ENCODE assay signal across 13 mouse cellular contexts in the genomic region with DNA sequence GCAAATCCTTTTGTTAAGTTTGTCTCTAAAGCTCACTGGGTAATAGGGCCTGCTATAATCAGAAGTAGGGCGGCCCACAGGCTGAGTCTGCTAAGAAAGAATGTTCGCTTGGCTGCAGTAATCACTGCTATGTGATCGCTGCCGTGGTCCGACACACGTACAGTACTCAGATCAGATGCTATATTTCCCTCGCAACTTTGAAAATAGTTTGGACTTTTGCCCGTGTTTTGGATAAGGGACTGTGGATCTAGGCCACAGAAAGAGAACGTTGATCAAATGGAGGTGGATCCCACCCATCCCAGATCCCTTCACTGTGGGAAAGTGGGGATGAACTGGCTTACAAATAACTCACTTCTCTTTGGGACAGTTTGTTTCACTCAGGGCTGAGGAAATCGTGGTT.
DNase-seq lines count a peak whose midpoint lies in the region; ATAC-seq and TF ChIP-seq lines count a peak whose summit lies in the region.
"Had no signal": no experiment of that assay in that cellular context is flagged by ENCODE, and none has a peak within 500 bp of the region (broad histone marks: within the 10 kb centered on the region; RNA-seq: fewer than 3 reads in every experiment).

No protein-coding gene starts in this region.

- H3K27ac ChIP-seq in kidney, adult 2 months (ENCODE audit: insufficient read depth, low read depth, low read length), result no peak overlapping the region
- peak overlapping the region; percentile 17; the same call in 1 of the 2 replicates for H3K27ac ChIP-seq in embryonic facial prominence, embryonic 14.5 days (replicated peaks; ENCODE audit: low read depth, low read length)
- H3K27ac ChIP-seq in limb, embryonic 15.5 days, result peak overlapping the region; percentile 61; the same call in 1 of the 2 replicates
- no peak overlapping the region for H3K27ac ChIP-seq in layer of hippocampus, adult 2 months
- H3K27ac ChIP-seq: hindbrain, embryonic 13.5 days had no signal

- peak; percentile 67 for ATAC-seq in embryonic facial prominence, embryonic 14.5 days (ENCODE audit: low read depth)
- no peak for ATAC-seq in limb, embryonic 15.5 days (ENCODE audit: insufficient number of reproducible peaks, low FRiP score, low TSS enrichment, low read depth)
- ATAC-seq in frontal cortex, adult (ENCODE audit: low TSS enrichment), result no peak

- TF ChIP-seq CTCF in kidney, adult 2 months (conservative IDR thresholded peaks at IDR 0.05; ENCODE audit: insufficient read depth, insufficient read length, low read depth, low read length), result no peak
- TF ChIP-seq CTCF in layer of hippocampus, adult 2 months (conservative IDR thresholded peaks at IDR 0.05), result no peak

- H3K4me1 ChIP-seq in kidney, adult 2 months (ENCODE audit: control insufficient read depth, insufficient read depth, low read length), result no peaks in the 10 kb centered on the region
- H3K4me1 ChIP-seq in embryonic facial prominence, embryonic 14.5 days (ENCODE audit: control insufficient read depth, insufficient read depth, low read length), result peaks cover 26% of the 10 kb centered on the region
- H3K4me1 ChIP-seq in limb, embryonic 15.5 days, result peaks cover 10% of the 10 kb centered on the region; the same call in 1 of the 2 replicates
- H3K4me1 ChIP-seq: megakaryocyte, embryonic 14.5 days had no signal

- H3K36me3 ChIP-seq in kidney, adult 2 months (ENCODE audit: control insufficient read depth, insufficient read depth, low read length), result no peaks in the 10 kb centered on the region
- no peaks in the 10 kb centered on the region for H3K36me3 ChIP-seq in embryonic facial prominence, embryonic 14.5 days (ENCODE audit: control insufficient read depth, insufficient read depth, low read length)
- H3K36me3 ChIP-seq in limb, embryonic 15.5 days, result no peaks in the 10 kb centered on the region
- H3K36me3 ChIP-seq: hindbrain, embryonic 13.5 days had no signal

- no peak overlapping the region for H3K4me2 ChIP-seq in embryonic facial prominence, embryonic 14.5 days (ENCODE audit: low read depth, low read length)
- H3K4me2 ChIP-seq in limb, embryonic 15.5 days, result no peak overlapping the region
- H3K4me2 ChIP-seq: liver, embryonic 11.5 days had no signal

- no peak overlapping the region for H3K4me3 ChIP-seq in kidney, adult 2 months (ENCODE audit: insufficient read depth, low read depth, low read length)
- H3K4me3 ChIP-seq in embryonic facial prominence, embryonic 14.5 days (ENCODE audit: low read depth, low read length), result no peak overlapping the region
- H3K4me3 ChIP-seq in limb, embryonic 15.5 days, result no peak overlapping the region
- no peak overlapping the region for H3K4me3 ChIP-seq in layer of hippocampus, adult 2 months
- H3K4me3 ChIP-seq: hindbrain, embryonic 13.5 days; megakaryocyte, embryonic 14.5 days had no signal

- WGBS in kidney, adult 2 months, result 65% methylated on average over 10 of the region's 10 CpGs
- WGBS in embryonic facial prominence, embryonic 14.5 days, result 48% methylated on average over 10 of the region's 10 CpGs
- WGBS in limb, embryonic 15.5 days, result 36% methylated on average over 10 of the region's 10 CpGs

- DNase-seq in kidney, postnatal 4 days, result peak; percentile 8 to 32
- no peak for DNase-seq in kidney, adult 2 months
- peak; percentile 52 for DNase-seq in NIH3T3 (ENCODE audit: low read depth)
- DNase-seq in embryonic facial prominence, embryonic 14.5 days (ENCODE audit: low spot score), result peak; percentile 83
- DNase-seq in left cerebral cortex, postnatal 36 days (ENCODE audit: low spot score in 2 of 2), result no peak
- no peak for DNase-seq in layer of hippocampus, adult 2 months (ENCODE audit: low spot score in 2 of 2)
- DNase-seq: adrenal gland, postnatal 10 days; cerebellum, postnatal 14 days had no signal

- H3K9ac ChIP-seq in embryonic facial prominence, embryonic 14.5 days (ENCODE audit: low read depth, low read length), result no peak overlapping the region
- no peak overlapping the region for H3K9ac ChIP-seq in limb, embryonic 15.5 days
- H3K9ac ChIP-seq: hindbrain, embryonic 13.5 days had no signal

- intact Hi-C loops in left cerebral cortex, postnatal 36 days (cut with DNase I), result no loop called here

- H3K9me3 ChIP-seq in embryonic facial prominence, embryonic 14.5 days (ENCODE audit: control insufficient read depth, low read length), result no peaks in the 10 kb centered on the region
- no peaks in the 10 kb centered on the region for H3K9me3 ChIP-seq in limb, embryonic 15.5 days
- H3K9me3 ChIP-seq: hindbrain, embryonic 13.5 days; megakaryocyte, embryonic 14.5 days had no signal

- H3K27me3 ChIP-seq in kidney, adult 2 months (replicated peaks; ENCODE audit: control insufficient read depth, insufficient read depth, low read length), result no peaks in the 10 kb centered on the region
- H3K27me3 ChIP-seq in embryonic facial prominence, embryonic 14.5 days (replicated peaks; ENCODE audit: control insufficient read depth, insufficient read depth, low read length), result no peaks in the 10 kb centered on the region
- H3K27me3 ChIP-seq in limb, embryonic 15.5 days, result no peaks in the 10 kb centered on the region
- H3K27me3 ChIP-seq: hindbrain, embryonic 13.5 days; megakaryocyte, embryonic 14.5 days had no signal

- no peak for TF ChIP-seq POLR2A in kidney, adult 2 months (IDR thresholded peaks at IDR 0.05; ENCODE audit: low read depth, low read length)

Comparison
In these comparisons a context has a peak if more than half of its experiments do, and no peak if none do; other contexts are left out.
1. DNase-seq: peak in kidney, postnatal 4 days (2 of 2), NIH3T3 (single experiment) and embryonic facial prominence, embryonic 14.5 days (single experiment); none in kidney, adult 2 months (single experiment), left cerebral cortex, postnatal 36 days (0 of 2) and layer of hippocampus, adult 2 months (0 of 2).
2. H3K27ac ChIP-seq: peak in embryonic facial prominence, embryonic 14.5 days (single experiment) and limb, embryonic 15.5 days (single experiment); none in kidney, adult 2 months (single experiment) and layer of hippocampus, adult 2 months (single experiment).